Mouse (Mus musculus): ENCODE results near the gene Ppp1r14b.
A peak's percentile ranks its signal among the peaks of the same experiment; 100 is the strongest.

Ppp1r14b gene

DNA sequence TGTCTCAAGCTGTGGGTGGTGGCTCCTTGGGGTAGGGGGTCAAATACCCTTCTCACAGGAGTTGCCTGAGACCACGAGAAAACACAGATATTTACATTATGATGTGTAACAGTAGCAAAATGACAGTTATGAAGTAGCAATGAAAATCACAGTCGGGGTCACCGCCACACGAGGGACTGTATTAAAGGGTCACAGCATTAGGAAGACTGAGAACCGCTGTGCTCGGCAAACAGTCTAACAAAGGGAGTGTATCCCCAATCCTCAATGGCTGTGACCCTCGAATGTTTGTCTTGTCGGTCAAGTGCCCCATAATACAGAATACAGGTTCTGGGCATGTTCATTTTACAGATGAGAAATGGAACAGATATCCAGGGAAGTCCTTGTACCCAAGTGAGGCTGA is 19.2 kb downstream of the Ppp1r14b start:
- DNase-seq (ENCODE audit: low spot score) = no peak

DNA sequence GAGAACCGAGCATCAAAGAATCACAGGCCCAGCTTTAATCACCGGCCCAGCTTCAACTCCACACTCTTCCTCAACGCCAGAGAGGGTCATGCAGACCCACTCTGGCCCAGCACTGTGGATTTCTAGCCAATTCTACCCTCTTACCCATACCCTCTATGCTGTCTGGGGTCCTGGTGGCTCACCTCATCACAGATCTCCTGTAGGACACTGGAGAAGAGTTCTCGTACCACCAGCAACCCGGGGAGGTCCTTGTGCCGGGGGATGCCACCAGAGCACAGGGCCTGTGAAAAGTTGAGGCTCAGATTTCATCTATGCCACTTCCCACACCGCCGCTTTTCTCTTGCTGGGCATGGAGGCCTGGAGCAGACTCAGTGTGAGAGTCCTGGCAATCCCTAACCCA is 19.7 kb downstream of the Ppp1r14b start:
- no peak for DNase-seq (ENCODE audit: low spot score)

DNA sequence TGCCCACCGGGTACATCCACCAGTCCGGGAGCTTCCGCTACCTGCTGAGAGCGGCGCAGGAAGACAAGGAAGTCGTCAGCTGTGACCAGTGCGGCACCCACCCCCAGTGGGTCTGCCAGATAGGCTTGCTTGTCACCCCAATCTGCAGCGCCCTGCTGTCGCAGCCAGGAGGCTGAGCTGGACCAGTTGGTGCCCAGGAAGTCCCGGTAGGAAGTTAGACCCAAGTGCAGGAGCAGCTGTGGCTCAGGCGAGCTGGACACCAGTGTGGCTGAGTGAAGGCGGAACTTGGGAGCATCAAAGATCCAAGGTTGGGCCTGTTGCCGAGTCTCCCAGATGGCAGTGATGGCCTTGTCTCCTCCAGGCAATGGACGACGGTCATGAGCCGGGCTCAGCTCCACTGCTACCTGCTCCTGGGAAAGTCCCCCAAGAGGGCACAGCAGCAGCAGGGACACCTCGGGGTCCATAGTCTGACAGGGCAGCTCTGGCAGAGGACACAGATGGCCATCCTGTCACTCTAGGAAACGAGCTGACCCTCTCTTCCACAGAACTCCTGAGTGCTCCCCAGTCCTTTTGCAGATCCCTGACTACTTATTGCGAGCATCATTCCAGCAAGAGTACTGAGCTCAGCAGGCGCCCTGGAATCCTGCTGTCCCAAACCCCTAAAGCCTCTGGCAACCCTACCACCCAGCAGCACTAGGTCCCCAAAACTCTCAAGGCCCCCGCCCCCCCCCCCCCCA is 20.7 kb downstream of the Ppp1r14b start:
- DNase-seq (ENCODE audit: low spot score) = no peak

DNA sequence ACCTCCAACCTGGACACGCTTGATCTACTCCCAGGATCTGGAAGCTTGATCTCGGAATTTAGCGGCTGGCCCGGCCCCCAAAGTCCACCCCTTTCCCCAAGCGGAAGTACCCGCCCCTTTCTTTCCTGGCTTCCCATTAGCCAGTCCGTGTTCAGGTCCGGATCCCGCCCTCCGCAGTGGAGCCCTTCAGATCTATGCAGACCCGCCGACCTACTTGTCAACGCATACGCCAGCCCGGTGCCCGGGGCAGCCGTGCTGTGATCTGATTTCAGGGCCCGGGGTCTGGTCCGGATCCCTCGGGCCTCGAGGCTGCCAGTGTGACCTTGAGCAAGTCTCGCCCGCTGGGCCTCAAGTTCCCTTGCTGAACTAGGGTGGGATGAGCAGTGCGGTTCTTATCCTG is 21.2 kb downstream of the Ppp1r14b start, which contains the start of the genes Nudt22 and Trpt1:
Gene Nudt22, minus strand, starts transcription at position 112 of the 400 bp plus-strand sequence.
Gene Trpt1, plus strand, starts transcription at position 126 of the 400 bp plus-strand sequence.
- DNase-seq (ENCODE audit: low spot score) = peak; percentile 90

DNA sequence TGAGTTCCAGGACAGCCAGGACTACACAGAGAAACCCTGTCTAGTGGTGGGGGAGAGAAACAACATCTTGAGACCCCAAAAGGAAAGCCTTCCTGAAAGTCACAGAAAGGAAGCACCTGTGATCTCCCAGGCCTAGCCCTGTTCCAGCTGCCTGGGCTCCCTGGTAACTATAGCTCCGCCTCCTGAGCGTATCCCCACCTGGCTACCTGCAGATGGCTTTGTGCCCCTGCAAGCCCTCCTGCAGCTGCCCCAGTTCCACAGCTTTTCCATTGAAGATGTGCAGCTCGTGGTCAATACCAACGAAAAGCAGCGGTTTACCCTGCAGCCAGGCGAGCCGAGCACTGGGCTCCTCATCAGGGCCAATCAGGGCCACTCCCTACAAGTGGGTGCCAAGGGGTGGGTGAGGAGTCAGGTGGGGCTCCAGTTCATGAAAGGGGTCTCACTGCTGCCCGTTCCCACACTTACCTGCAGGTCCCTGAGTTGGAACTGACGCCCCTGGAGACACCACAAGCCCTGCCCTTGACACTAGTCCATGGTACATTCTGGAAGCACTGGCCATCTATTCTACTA is 23.0 kb downstream of the Ppp1r14b start:
- no peak for DNase-seq (ENCODE audit: low spot score)

DNA sequence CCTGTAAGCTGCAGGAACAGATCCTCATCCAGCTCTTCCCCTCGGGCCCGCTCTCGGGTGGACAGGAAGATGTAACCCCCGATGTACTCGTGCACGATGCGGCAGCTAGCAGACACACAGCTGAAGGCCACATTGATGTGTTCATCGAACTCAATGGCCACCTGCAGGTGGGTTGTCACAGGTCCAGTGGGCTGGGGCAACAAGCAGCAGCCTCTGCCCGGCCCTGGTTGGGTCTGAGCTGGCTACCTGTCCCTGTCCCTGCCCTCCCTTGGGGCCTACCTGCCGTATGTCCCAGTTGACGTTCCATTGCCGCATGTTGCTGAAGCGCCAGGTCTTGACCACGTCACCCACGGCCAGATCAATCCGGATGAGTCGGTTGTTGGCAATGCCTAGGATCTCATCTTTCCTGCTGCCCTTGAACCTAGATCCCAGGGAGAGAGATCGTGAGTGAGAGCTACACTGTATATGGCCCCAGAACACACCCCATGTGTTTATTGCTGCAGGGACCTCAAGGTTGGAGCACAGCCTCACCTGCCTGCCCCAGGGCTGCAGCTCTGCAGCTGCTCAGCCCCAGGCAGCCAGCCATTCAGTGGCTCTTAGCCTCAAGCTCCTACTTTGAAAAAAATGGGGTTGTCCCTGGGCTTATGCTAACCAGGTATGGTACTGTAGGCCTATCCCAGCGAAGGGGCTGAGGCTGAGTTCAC is 24.7 kb downstream of the Ppp1r14b start:
- DNase-seq (ENCODE audit: low spot score) = no peak

DNA sequence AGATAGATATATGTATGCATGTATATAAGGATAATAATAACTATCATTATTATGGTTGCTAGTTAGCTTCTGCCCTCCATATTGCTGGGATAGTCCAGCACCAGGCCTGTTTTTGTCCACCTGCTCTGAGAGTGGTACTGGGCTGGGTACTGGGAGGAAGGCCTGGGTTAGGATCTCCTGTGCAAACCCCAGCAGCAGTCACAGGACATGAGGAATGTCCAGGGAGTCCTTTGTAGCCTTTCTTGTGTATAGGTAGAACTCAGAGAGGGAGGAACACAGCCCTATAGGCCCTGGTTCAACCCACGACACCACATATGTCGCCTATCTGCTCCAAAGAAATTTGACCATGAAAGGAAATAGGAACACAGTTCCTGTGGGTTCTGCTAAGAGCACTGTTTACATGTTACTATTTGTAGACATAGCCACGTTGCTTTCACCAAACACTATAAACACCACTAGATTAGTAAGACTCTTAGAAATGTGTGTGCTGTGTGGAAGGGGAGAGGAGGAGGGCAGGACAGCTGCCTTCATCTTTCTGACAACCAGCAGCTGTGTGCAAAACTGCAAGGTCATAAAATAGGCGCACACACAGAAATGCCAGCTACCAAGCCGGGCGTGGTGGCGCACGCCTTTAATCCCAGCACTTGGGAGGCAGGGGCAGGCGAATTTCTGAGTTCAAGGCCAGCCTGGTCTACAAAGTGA is 32.3 kb downstream of the Ppp1r14b start:
- DNase-seq (ENCODE audit: low spot score) = no peak

DNA sequence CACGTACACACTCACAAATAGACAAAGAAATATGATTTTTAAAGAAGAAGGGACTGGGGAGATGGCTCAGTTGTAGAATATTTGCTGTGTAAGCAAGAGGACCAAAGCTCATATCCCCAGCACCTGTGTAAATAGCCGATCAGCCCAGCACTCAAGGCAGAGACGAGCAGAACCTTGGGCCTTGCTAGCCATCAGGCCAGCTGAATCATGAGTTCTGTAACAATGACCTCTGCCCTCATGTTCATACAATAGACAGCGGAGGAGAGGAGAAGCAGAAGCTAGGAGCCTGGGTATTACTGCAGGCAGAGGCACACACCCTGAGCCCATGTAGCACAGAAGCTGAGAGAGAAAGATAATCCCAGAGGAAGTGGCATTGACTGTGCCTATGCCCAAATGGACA is 37.7 kb downstream of the Ppp1r14b start:
- DNase-seq (ENCODE audit: low spot score) = no peak

DNA sequence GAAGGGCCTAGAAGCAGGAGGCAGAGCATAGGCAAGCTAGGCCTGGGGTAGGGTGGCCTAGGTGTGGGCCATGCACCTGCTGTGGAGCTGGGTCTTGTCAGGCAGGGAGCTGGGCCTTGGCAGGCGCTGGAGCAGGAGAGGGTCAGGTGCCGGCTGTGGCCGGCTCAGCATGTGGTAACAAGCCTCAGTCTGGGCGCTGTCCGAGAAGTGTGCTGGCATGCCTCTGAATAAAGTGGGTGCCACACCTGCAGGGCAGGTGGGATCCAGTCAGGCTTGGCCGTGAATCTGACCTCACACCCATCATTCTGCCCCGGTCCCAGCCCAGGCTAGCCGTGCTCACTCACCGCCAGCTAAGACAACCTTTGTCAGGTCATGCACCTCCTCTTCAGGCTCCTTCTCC is 39.2 kb downstream of the Ppp1r14b start:
- peak; percentile 72 for DNase-seq (ENCODE audit: low spot score)

DNA sequence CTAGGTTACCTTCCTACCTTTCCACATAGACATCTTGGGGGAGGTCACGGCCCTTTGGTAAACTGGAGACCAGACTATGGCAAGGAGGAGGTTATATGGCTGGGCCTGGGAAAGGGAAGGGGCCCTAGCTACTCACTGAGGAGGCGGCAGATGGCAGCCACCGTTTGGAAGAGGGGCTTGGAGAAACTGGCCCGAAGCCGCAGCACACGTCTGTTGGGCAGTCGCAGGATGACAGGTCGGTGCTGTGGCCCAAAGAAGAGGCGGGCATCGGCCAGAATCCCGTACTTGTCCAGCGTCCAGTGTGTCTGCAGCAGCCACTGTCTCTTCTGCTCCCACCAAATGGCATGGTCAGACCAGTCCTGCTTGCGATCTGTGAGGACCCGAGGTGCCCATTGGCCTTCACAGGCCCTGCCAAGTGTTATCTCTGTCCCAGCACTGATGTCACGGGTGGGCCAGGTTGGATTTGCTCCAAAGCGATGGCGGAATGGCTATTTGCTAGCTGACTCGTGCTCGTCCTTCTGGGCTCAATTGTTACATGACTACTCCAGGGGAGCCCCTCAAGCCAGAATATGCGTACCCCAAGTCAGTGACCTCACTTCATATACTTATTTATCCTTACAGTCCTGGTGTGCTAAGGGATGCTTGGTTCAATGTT is 39.8 kb downstream of the Ppp1r14b start:
- no peak for DNase-seq (ENCODE audit: low spot score)

DNA sequence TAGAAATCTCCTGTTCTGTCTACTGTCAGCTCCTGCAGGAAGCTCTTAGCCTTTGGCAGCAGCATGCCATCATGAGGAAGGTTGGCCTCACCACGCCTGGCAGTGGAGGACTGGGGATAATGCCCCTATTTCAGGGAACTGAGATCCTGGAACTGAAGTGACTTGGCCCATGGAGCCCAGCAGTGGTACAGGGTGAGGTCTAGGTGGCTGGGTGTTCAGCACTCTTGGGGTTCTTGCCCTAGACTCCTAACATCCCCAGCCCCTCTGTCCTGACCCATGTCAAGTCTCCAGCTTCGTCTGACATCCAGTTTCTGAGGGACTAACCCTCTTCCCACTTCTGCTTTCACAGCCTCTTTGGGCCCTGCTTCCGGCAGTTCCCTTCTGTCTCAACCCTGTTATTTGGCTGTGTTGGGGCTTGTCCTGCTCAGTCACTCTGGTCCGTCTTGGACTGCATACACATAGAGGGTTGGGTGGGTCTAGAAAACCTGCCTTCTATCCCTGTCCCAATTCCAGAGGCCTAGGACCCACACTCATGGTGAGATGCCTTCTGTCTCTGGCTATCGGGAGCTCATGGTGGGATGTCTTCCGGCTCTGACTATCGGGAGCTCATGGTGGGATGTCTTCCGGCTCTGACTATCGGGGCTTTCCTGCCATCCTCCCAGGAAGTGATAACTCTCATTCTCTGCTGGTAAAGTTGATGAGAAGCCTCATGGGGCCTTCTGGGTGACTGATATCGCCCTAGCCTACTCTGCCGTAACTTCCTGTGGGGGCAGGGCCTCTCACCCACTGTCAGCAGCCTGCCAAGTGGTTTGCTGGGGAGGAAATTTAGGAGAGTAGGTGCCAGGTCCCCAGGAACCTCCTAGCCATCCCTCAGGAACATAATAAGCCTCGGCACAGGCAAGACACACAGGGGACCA is 43.0 kb downstream of the Ppp1r14b start:
- no peak for DNase-seq (ENCODE audit: low spot score)

DNA sequence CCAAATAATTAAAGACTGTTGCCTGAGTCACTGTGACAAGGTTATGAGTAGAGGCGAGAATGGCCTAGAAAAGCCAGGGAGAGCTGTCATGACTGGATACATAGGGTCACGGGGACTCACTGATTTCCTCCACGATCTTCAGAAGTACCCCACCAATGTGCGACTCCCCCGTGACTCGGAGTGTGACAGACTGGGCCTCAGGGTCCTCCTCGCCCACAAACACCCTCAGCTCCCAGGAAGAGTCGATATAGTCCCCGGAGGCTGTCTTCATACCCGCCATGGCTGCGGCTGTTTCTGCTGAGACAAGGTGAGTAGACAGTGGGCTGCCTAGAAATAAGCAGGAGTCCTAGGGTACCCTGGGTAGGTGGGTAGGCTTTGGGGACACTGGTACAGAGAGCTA is 43.8 kb downstream of the Ppp1r14b start:
- no peak for DNase-seq (ENCODE audit: low spot score)

DNA sequence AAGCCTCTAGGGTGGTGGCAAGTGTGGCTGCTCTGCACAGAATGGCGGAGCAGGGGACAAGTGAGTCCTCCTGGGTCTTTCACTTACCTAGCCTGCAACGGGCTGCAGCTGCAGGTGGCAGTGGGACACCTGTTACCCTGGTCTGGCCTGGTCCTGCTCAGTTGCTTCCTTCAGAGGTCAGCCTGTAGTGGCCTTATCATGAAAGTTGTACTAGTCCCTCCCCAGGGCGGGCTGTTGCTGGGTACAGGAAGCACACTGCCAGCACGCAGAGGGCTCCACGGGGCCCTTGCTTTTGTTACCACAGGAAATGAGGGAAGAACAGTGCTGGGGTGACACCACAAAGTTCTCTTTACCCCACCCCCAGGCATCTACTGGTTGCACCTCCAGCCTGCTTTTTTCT is 44.4 kb downstream of the Ppp1r14b start, which contains the start of gene Fermt3:
Gene Fermt3, minus strand, starts transcription at position 279 of the 400 bp plus-strand sequence.
- no peak for DNase-seq (ENCODE audit: low spot score)

DNA sequence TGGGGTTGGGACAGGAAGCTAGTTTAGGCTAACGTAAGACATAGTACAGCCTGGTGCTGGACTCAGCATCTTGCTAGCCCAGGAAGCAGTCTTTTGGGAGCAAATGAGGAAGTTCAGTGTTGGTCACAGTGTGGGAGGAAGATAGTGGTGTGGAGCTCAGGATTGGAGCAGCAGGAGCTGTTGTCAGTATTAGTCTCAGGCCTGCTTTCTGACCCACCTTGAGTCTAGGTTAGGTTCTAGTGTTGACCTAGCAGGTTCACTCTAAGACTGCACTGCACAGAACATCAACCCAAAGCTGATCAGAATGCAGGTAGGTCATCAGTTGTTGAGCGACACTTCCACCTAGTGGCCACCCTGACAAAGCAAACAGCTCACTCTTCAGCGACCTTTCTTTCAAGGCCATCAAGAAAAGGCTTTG is 45.5 kb downstream of the Ppp1r14b start:
- DNase-seq (ENCODE audit: low spot score) = peak; percentile 59
